In the genomic region with DNA sequence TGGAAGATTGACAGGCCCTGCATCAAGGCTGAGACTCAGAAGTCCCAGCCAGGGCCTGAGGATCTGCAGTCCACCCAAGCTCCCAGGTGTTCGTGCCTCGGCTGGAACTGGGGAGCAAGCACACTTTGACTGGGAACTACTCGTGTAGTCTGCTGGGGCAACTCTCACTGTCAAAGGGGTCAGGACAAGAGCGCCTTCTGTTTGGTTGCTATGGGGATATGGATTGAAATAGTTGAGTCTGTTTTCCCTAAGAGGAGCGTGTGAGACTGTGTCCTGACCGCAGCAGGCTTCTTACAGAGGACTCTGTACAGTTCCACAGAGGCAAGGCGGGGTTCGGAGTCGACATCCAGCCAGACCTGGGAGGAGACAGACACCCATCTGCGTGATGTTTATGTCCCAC, we compare ENCODE assay signal across 12 mouse cellular contexts.
A peak's percentile ranks its signal among the peaks of the same experiment; 100 is the strongest.
DNase-seq lines count a peak whose midpoint lies in the region; ATAC-seq and TF ChIP-seq lines count a peak whose summit lies in the region.
"Had no signal": no experiment of that assay in that cellular context is flagged by ENCODE, and none has a peak within 500 bp of the region (broad histone marks: within the 10 kb centered on the region; RNA-seq: fewer than 3 reads in every experiment).

No protein-coding gene starts in this region.

- no peaks in the 10 kb centered on the region for H3K36me3 ChIP-seq in hindbrain, embryonic 13.5 days
- no peaks in the 10 kb centered on the region for H3K36me3 ChIP-seq in hindbrain, embryonic 12.5 days
- no peaks in the 10 kb centered on the region for H3K36me3 ChIP-seq in hindbrain, postnatal 0 days (ENCODE audit: insufficient read depth, low read length)
- H3K36me3 ChIP-seq: G1E had no signal

- TF ChIP-seq CTCF in brain, embryonic 14.5 days (IDR thresholded peaks at IDR 0.05; ENCODE audit: borderline replicate concordance, extremely low read depth, insufficient read depth, insufficient read length), result no peak
- TF ChIP-seq CTCF in hindbrain, postnatal 0 days (IDR thresholded peaks at IDR 0.05; ENCODE audit: low read depth), result no peak

- H3K9me3 ChIP-seq in hindbrain, embryonic 13.5 days, result no peaks in the 10 kb centered on the region
- H3K9me3 ChIP-seq in hindbrain, embryonic 12.5 days (replicated peaks), result no peaks in the 10 kb centered on the region
- H3K9me3 ChIP-seq in hindbrain, postnatal 0 days (ENCODE audit: low read length), result no peaks in the 10 kb centered on the region
- H3K9me3 ChIP-seq: G1E had no signal

- no peak overlapping the region for H3K4me3 ChIP-seq in hindbrain, embryonic 13.5 days
- H3K4me3 ChIP-seq in hindbrain, embryonic 12.5 days, result no peak overlapping the region
- no peak overlapping the region for H3K4me3 ChIP-seq in hindbrain, postnatal 0 days (ENCODE audit: low read length)

- ATAC-seq in hindbrain, embryonic 13.5 days (ENCODE audit: low FRiP score), result no peak
- no peak for ATAC-seq in hindbrain, embryonic 12.5 days (ENCODE audit: low FRiP score)
- peak; percentile 35; the same call in 1 of the 2 replicates for ATAC-seq in hindbrain, postnatal 0 days

- peak; percentile 27 for DNase-seq in embryo, embryonic 11 days
- DNase-seq in embryo, embryonic 10 days (ENCODE audit: low spot score), result no peak
- peak; percentile 38 for DNase-seq in brain, embryonic 14.5 days (ENCODE audit: low read depth)
- DNase-seq in hindbrain, postnatal 0 days (ENCODE audit: low spot score), result no peak
- no peak for DNase-seq in spleen, adult 12 weeks (ENCODE audit: low spot score)
- no peak for DNase-seq in testis, postnatal 14 days (ENCODE audit: low spot score)
- DNase-seq: kidney, postnatal 10 days; lung, postnatal 10 days; spleen, adult 18-20 months had no signal

- H3K27me3 ChIP-seq in hindbrain, embryonic 13.5 days, result no peaks in the 10 kb centered on the region
- no peaks in the 10 kb centered on the region for H3K27me3 ChIP-seq in hindbrain, embryonic 12.5 days
- H3K27me3 ChIP-seq in hindbrain, postnatal 0 days (ENCODE audit: insufficient read depth, low read length), result no peaks in the 10 kb centered on the region

- no peak for TF ChIP-seq POLR2A in brain, embryonic 14.5 days (IDR thresholded peaks at IDR 0.05; ENCODE audit: borderline replicate concordance, extremely low read depth, insufficient read depth, insufficient read length, poor library complexity, severe bottlenecking)

- H3K4me1 ChIP-seq in hindbrain, embryonic 13.5 days (replicated peaks), result peaks cover 38% of the 10 kb centered on the region
- peaks cover 31% of the 10 kb centered on the region for H3K4me1 ChIP-seq in hindbrain, embryonic 12.5 days
- H3K4me1 ChIP-seq in hindbrain, postnatal 0 days (ENCODE audit: insufficient read depth, low read length), result peaks cover 14% of the 10 kb centered on the region

- H3K27ac ChIP-seq in hindbrain, embryonic 13.5 days, result peak overlapping the region; percentile 58
- H3K27ac ChIP-seq in hindbrain, embryonic 12.5 days, result no peak overlapping the region
- H3K27ac ChIP-seq in hindbrain, postnatal 0 days, result peak overlapping the region; percentile 76

- WGBS in hindbrain, embryonic 13.5 days, result 60% methylated on average over 10 of the region's 10 CpGs
- 65% methylated on average over 10 of the region's 10 CpGs for WGBS in hindbrain, embryonic 12.5 days
- WGBS in hindbrain, postnatal 0 days, result 57% methylated on average over 10 of the region's 10 CpGs

- no peak overlapping the region for H3K4me2 ChIP-seq in hindbrain, embryonic 13.5 days
- no peak overlapping the region for H3K4me2 ChIP-seq in hindbrain, embryonic 12.5 days (replicated peaks)
- H3K4me2 ChIP-seq in hindbrain, postnatal 0 days (ENCODE audit: low read depth, low read length), result no peak overlapping the region

- H3K9ac ChIP-seq in hindbrain, embryonic 13.5 days, result no peak overlapping the region
- H3K9ac ChIP-seq in hindbrain, embryonic 12.5 days, result no peak overlapping the region
- H3K9ac ChIP-seq in hindbrain, postnatal 0 days (replicated peaks; ENCODE audit: low read length), result no peak overlapping the region

Comparison
In these comparisons a context has a peak if more than half of its experiments do, and no peak if none do; other contexts are left out.
1. DNase-seq: peak in embryo, embryonic 11 days (single experiment) and brain, embryonic 14.5 days (single experiment); none in embryo, embryonic 10 days (single experiment), hindbrain, postnatal 0 days (single experiment), spleen, adult 12 weeks (single experiment) and testis, postnatal 14 days (single experiment).